Mouse (Mus musculus) forebrain, embryonic 15.5 days (tissue): ENCODE measurements at regions not wholly inside any gene's neighbourhood (a gene's known extent, or its start where the extent isn't known, plus 50 kb on each side); places are given as distances from the start of the nearest gene placed in this dataset.

ENCODE experiments used
- ATAC-seq: fragments of 200-750 bp; cut with Nextera tagmentation; replicated peaks from 2 replicates; pipeline ENCODE4 v1.8.0; 2017; ENCODE audit warnings: mild to moderate bottlenecking, moderate TSS enrichment, moderate library complexity
- H3K27ac ChIP-seq: fragments of 300-500 bp; sonication (generic); replicated peaks from 2 replicates; pipeline ENCODE4 v1.5.1; 2015; ENCODE audit warnings: mild to moderate bottlenecking, inconsistent platforms
- H3K27me3 ChIP-seq: fragments of 300-500 bp; sonication (generic); 2 replicates; pipeline ENCODE4 v1.6.1; 2015; ENCODE audit warnings: inconsistent platforms
- H3K36me3 ChIP-seq: fragments of 300-500 bp; sonication (generic); 2 replicates; pipeline ENCODE4 v1.6.1; 2015; ENCODE audit warnings: mild to moderate bottlenecking, inconsistent platforms
- H3K4me1 ChIP-seq: fragments of 300-500 bp; sonication (generic); 2 replicates; pipeline ENCODE4 v1.6.1; 2015; ENCODE audit warnings: inconsistent platforms
- H3K4me2 ChIP-seq: fragments of 300-500 bp; sonication (generic); replicated peaks from 2 replicates; pipeline ENCODE4 v1.6.1; 2015; ENCODE audit warnings: mild to moderate bottlenecking, inconsistent platforms
- H3K4me3 ChIP-seq: fragments of 300-500 bp; sonication (generic); 2 replicates; pipeline ENCODE4 v1.5.1; 2015; ENCODE audit warnings: mild to moderate bottlenecking, inconsistent platforms
- H3K9ac ChIP-seq: fragments of 300-500 bp; sonication (generic); replicated peaks from 2 replicates; pipeline ENCODE4 v1.6.1; 2015; ENCODE audit warnings: mild to moderate bottlenecking, inconsistent platforms
- H3K9me3 ChIP-seq: fragments of 300-500 bp; sonication (generic); 2 replicates; pipeline ENCODE4 v1.6.1; 2016; ENCODE audit warnings: inconsistent platforms
- WGBS: fragments of 180-500 bp; shearing (Covaris S2); methylation state at CpG from one replicate; pipeline ENCODE4 v1.1.7; 2015; ENCODE audit warnings: mixed read lengths; 5-methylcytosine and 5-hydroxymethylcytosine counted together

DNA sequence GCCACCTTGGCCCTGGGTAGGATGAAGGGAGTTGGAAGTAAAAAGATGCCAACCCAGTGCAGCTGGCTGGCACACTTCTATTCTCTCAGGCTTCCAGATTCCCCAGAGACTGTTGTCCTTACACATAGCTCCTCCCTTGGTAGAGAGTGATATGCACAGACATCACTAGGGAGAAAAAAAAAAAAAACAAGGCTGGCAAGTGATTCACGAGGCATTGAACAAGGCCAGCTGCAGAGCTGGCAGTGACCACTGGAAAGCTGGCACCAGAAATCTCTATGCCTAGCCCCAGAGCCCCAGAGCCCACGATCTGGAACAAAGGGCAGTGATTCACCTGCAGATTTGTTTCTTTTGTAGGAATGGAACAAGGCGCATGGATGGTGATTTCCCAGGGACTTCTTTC lies 249.7 kb downstream of the H2al1j start:
- Histone ChIP-seq H3K9ac (no peak overlapping the region), H3K36me3 (no peaks in the 10 kb centered on the region), H3K27me3 (no peaks in the 10 kb centered on the region), H3K9me3 (no peaks in the 10 kb centered on the region), H3K4me1 (peaks cover 7% of the 10 kb centered on the region; the same call in 1 of the 2 replicates), H3K27ac (no peak overlapping the region), H3K4me2 (no peak overlapping the region), H3K4me3 (no peak overlapping the region)
- no peak; the same call in 1 of the 2 replicates for ATAC-seq
- WGBS, result 56% methylated on average over 3 of the region's 3 CpGs

DNA sequence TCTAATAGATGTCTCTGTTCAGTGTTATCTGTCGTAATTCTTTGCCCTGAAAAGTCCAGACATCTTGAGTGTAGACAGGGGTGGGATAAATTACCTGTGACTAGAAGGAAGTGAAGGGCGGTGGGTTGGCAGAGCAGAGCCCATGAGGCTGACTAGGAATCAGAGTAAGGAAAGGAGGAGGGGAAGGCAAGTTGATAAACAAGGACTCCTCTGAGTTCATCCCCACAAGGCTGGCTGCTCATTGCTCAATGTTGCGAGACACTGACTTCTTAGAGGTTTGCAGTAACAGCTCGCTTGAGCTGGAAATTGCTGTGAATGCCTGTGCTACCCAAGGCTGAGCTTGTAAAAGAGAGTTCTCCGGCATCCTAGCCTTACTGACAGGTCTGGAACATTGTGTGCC lies 257.7 kb downstream of the H2al1j start:
- H3K27me3 ChIP-seq, result no peaks in the 10 kb centered on the region
- no peak overlapping the region for H3K4me3 ChIP-seq
- no peak overlapping the region for H3K27ac ChIP-seq
- no peak for ATAC-seq
- no peaks in the 10 kb centered on the region for H3K4me1 ChIP-seq
- H3K36me3 ChIP-seq, result no peaks in the 10 kb centered on the region
- H3K9ac ChIP-seq, result no peak overlapping the region
- no peaks in the 10 kb centered on the region for H3K9me3 ChIP-seq
- no peak overlapping the region for H3K4me2 ChIP-seq
- WGBS, result 82% methylated on average over 5 of the region's 5 CpGs

DNA sequence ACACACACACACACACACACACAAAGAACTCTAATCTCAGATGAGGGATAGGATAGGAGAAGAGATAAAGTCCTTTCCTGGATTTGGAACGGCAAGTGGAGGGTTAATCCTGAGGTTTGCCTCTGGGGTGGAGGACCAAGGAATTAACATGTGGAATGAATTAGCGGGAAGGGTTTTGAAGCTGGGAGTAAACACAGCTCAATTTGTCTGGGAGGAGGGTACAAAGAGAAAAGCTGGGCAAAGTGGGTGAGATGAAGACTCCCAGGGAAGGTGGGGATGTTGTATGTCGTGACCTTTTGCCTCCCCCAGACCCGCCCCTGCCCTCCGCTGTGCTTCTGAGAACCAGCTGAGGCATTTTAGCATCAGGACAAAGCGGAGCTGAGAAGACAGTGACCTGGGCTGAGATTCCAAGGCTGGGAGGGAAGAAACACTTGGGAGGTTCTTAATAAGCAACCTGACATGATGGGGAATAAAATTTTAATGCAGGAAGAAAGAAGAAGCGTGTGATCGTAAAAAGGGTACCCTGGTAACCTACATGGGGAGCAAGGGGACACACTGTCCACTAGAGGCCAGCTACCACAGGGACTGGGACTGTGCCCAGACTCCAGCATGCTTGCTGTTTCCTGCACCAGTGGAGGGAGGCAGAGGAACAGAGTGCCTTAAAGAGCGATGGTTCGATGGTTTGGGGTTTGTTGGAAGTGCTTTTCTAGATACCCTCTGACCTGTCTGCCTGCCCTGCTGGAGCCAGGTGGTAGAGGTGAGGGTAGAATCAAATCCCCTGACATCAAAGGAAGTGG lies 264.0 kb downstream of the H2al1j start:
- no peak overlapping the region for H3K9ac ChIP-seq
- no peaks in the 10 kb centered on the region for H3K9me3 ChIP-seq
- no peaks in the 10 kb centered on the region for H3K36me3 ChIP-seq
- H3K4me3 ChIP-seq, result no peak overlapping the region
- peaks cover 11% of the 10 kb centered on the region; the same call in 1 of the 2 replicates for H3K4me1 ChIP-seq
- ATAC-seq, result no peak
- H3K4me2 ChIP-seq, result no peak overlapping the region
- no peaks in the 10 kb centered on the region for H3K27me3 ChIP-seq
- 24% methylated on average over 10 of the region's 10 CpGs for WGBS
- no peak overlapping the region for H3K27ac ChIP-seq

DNA sequence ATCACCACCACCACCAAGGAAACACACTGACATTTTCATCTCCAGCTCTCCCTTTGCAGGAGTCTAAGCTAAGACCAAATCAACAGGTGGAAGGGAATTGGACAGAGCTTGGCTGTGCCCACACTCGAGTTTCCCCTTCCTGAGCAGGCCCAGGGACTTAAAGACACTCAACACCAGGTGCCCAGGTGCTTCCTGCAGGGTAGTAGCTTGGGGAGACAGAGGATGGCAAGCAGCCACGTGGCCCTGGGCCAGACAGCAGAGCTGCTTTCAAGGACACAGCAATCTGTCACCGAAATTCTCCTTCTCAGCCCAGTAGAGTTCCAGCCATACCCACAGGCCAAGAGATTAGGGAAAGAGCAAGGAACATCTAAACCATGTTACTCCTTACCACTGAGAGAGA lies 266.9 kb downstream of the H2al1j start:
- H3K4me3 ChIP-seq, result no peak overlapping the region
- no peaks in the 10 kb centered on the region for H3K9me3 ChIP-seq
- peaks cover 11% of the 10 kb centered on the region; the same call in 1 of the 2 replicates for H3K4me1 ChIP-seq
- no peak overlapping the region for H3K9ac ChIP-seq
- H3K36me3 ChIP-seq, result no peaks in the 10 kb centered on the region
- H3K27ac ChIP-seq, result no peak overlapping the region
- no peaks in the 10 kb centered on the region for H3K27me3 ChIP-seq
- 42% methylated on average over 3 of the region's 3 CpGs for WGBS
- no peak for ATAC-seq
- no peak overlapping the region for H3K4me2 ChIP-seq

DNA sequence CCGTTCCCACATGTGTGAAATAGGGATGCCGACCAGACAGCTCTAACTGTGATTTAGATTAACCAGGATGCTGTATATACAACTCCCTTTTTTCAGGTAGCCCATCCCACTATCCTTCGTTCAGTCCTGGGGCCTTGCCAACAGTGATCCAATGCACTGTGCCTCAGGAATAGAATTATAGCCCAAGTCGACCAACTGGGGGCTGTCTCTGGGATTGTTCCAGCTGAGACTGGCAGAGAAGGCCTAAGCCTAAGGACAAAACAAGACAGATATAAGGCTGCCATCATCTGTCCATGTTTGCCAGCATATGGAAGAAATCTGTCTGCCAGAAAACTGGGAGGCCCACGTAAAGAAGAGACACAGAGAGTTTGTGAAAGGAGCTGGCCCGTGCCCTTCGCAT lies 269.9 kb downstream of the H2al1j start:
- WGBS, result 67% methylated on average over 7 of the region's 7 CpGs
- Histone ChIP-seq H3K4me3 (no peak overlapping the region), H3K36me3 (no peaks in the 10 kb centered on the region), H3K4me2 (no peak overlapping the region), H3K4me1 (no peaks in the 10 kb centered on the region), H3K9ac (no peak overlapping the region), H3K27ac (no peak overlapping the region), H3K27me3 (no peaks in the 10 kb centered on the region), H3K9me3 (no peaks in the 10 kb centered on the region)
- ATAC-seq, result no peak

DNA sequence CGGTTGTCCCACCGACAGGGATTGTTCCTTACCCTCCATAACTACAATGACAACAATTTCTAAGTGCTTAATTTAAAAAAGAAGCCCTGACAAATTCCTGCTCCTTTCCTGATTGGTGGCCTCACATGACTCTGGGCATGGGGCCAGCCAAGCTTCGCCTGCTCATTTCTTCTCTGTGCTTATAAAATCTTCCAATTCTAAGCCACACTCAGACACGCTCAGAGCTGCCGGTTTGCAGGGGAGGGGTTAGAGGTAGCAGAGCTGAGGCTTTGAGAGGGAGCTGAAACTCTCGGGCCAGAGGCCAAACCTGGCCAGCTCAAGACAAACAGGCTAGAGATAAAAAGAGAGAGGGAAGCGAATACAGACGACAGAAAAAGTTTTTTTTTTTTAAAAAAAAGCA lies 286.6 kb downstream of the H2al1j start:
- H3K27me3 ChIP-seq, result no peaks in the 10 kb centered on the region
- no peaks in the 10 kb centered on the region for H3K36me3 ChIP-seq
- H3K4me1 ChIP-seq, result peaks cover 8% of the 10 kb centered on the region; the same call in 1 of the 2 replicates
- no peak overlapping the region for H3K9ac ChIP-seq
- no peak overlapping the region for H3K4me2 ChIP-seq
- WGBS, result 30% methylated on average over 8 of the region's 8 CpGs
- H3K9me3 ChIP-seq, result no peaks in the 10 kb centered on the region
- H3K4me3 ChIP-seq, result no peak overlapping the region
- H3K27ac ChIP-seq, result no peak overlapping the region
- ATAC-seq, result 0 out of 2 replicates have a peak, but pooled peaks have one; percentile 32

DNA sequence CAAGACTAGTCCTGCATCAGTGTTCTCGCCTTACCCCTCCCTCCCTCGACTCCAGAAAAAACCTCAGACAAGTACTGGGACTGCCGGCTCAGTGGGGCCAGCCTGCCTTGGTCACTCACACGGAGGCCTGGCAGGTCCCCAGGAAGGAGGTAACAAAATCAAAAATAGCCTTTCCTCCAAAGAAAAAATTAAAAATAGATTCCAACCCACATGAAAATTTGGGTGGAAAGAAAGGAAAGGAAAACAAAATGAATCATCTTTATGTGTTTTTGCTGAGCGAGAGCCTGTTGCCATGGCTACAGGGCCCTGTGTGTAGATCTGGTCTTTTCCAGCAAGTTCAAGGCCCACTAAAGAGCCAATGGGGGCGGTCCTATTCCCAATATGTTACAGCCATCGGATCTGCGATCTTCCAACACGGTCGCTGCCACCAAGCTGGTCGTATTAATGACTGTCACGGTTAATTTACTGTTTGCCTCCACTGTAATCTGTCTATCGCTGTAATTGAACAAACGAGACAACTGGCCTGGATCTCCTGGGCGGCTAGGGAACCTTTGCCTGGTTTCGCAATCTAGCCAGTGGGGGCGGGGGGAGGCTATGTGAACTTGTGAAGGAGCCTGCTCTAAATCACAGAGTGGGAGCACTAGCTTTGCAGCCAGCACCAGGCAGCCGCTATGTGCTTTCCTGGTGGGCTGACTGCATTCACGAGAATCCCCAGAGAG lies 293.6 kb downstream of the H2al1j start:
- no peak overlapping the region for H3K4me2 ChIP-seq
- H3K27ac ChIP-seq, result 0 out of 2 replicates have a peak overlapping the region, but pooled peaks have one; percentile 8
- no peak overlapping the region for H3K9ac ChIP-seq
- H3K4me1 ChIP-seq, result peaks cover 8% of the 10 kb centered on the region
- no peak overlapping the region for H3K4me3 ChIP-seq
- H3K36me3 ChIP-seq, result no peaks in the 10 kb centered on the region
- WGBS, result 38% methylated on average over 19 of the region's 19 CpGs
- H3K9me3 ChIP-seq, result no peaks in the 10 kb centered on the region
- no peaks in the 10 kb centered on the region for H3K27me3 ChIP-seq
- ATAC-seq, result peak; percentile 53; the same call in 1 of the 2 replicates

DNA sequence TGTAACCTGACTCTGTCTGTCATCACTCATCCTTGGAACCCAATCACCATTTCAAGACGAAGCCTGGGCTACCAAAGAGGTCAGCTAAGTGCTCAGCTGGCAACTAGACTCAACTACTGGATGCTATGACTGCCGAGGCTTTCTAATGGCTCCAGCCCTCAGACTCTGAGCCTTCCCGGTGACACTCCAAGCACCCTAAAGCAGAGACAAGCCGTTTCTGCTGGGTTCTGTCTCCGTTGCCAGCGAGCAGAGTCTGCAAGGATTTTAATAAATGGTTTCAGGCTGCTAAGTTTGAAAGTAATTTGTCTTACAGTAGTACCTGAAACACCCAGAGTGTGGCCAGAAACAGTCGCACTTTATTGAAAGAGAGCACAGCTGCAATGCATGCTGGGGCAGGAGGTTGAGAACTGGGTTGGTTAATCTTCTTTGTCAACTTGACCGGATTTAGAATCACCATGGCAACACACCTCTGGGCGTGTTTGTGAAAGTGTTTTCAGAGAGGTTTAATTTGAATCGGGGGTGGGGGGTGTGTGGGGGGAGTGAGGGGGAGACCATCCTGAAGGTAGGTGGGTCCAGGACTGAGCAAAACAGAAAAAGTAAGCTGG lies 298.8 kb downstream of the H2al1j start:
- Histone ChIP-seq H3K9me3 (no peaks in the 10 kb centered on the region), H3K27me3 (no peaks in the 10 kb centered on the region), H3K36me3 (no peaks in the 10 kb centered on the region), H3K27ac (no peak overlapping the region), H3K4me2 (no peak overlapping the region), H3K4me3 (no peak overlapping the region), H3K4me1 (peaks cover 14% of the 10 kb centered on the region), H3K9ac (no peak overlapping the region)
- WGBS, result 32% methylated on average over 10 of the region's 10 CpGs
- no peak for ATAC-seq

DNA sequence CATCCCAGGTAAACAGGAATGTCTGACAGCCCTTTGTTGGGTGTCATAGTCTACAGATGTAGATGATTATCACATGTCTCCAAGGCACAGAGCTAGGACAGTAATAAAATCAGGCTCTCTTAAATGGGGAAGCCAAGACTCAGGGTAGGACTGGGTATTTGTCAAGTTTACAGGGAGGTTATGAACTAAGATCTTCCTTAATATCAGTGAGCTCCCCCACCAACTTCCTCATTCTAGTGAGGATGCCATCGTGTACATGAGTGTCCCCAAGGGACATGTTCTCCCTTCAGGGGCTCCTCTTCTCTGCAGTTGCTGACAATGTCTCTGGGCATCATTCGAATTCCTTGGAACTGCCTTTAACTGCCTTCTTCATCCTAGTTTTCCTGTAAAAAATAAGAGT lies 301.7 kb downstream of the H2al1j start:
- H3K27me3 ChIP-seq, result no peaks in the 10 kb centered on the region
- no peak for ATAC-seq
- 85% methylated on average over 2 of the region's 2 CpGs for WGBS
- H3K9ac ChIP-seq, result no peak overlapping the region
- H3K36me3 ChIP-seq, result no peaks in the 10 kb centered on the region
- H3K9me3 ChIP-seq, result no peaks in the 10 kb centered on the region
- no peak overlapping the region for H3K27ac ChIP-seq
- H3K4me1 ChIP-seq, result peaks cover 21% of the 10 kb centered on the region
- H3K4me2 ChIP-seq, result no peak overlapping the region
- H3K4me3 ChIP-seq, result no peak overlapping the region

DNA sequence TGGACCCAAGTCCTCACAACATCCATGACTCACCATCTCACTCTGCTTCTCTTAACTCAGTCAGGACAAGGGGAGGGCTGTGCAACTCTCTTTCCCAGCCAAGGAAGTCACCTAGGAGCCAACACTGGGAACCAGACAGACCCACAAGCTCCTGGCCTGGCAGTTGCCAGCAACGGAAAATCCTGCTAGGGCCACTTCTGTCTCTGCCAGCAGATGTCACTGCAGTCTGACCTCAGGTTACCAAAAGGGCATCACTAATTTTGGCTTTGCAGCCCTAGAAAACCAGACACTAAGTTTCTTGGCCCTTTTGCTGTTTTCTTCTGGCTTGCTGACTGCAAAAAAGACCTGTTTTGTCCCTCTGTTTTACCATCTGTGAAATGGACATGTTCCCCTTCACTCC lies 302.3 kb downstream of the H2al1j start:
- H3K4me3 ChIP-seq, result no peak overlapping the region
- H3K4me1 ChIP-seq, result peaks cover 21% of the 10 kb centered on the region
- H3K9me3 ChIP-seq, result no peaks in the 10 kb centered on the region
- no peak overlapping the region for H3K9ac ChIP-seq
- no peak overlapping the region for H3K27ac ChIP-seq
- no peak overlapping the region for H3K4me2 ChIP-seq
- no peak for ATAC-seq
- H3K36me3 ChIP-seq, result no peaks in the 10 kb centered on the region
- H3K27me3 ChIP-seq, result no peaks in the 10 kb centered on the region
- 38% methylated on average over 1 of the region's 1 CpGs for WGBS

DNA sequence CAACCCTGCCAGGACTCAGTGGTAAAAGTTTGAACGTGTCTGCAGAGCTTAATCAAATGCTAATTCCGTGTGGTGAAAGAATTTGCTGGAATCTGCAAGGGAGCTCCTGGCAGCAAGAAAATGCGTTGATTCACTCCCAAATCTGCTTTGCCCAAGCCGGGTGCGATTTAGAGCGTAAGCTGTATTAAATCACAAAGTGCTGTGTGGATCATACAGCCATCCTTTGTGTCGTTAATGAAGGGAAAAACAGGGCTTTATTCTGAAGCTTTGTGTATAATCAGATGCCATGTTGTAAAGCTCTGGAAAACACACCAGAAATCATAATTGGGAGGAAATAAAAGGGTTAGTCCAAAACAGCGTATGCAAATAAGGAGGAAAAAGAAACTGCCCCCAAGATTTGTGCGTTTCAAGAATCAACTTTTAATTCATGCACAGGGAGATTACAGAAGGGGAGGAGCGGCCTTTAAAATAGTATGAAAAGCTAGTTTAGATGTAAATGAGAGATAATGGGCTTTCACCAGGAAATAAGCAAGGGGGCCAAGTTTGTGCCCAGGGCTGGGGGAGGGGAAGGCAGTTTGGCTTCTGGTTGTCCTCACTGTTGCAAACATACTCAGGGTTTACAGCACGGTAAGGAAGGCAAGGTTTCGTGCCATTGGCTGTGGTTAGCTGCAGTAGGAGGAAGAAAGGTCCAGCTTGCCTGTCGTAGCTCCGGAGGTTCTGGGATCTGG lies 303.7 kb downstream of the H2al1j start:
- Histone ChIP-seq H3K4me1 (peaks cover 21% of the 10 kb centered on the region), H3K27me3 (no peaks in the 10 kb centered on the region), H3K27ac (peak overlapping the region; percentile 88), H3K9me3 (no peaks in the 10 kb centered on the region), H3K4me3 (peak overlapping the region; percentile 4; the same call in 1 of the 2 replicates), H3K9ac (no peak overlapping the region), H3K36me3 (no peaks in the 10 kb centered on the region), H3K4me2 (peak overlapping the region; percentile 34)
- 11% methylated on average over 14 of the region's 14 CpGs for WGBS
- ATAC-seq, result peak; percentile 82
